Mouse (Mus musculus) midbrain, embryonic 13.5 days (tissue): ENCODE data around the gene Lclat1. TPM values are rescaled to one million over a fixed set of nuclear protein-coding genes. Genes with fewer than 3 reads are reported as not detected.
"Not testable (repeated sequence)": the region's sequence is repeated elsewhere in the genome, so short reads cannot be mapped to it uniquely, and the experiment has no call there.

ENCODE experiments used
- ATAC-seq: fragments of 200-750 bp; cut with Nextera tagmentation; 2 replicates; pipeline ENCODE4 v1.8.0; 2017; ENCODE audit warnings: mild to moderate bottlenecking, moderate TSS enrichment, moderate library complexity
- H3K27ac ChIP-seq: fragments of 300-500 bp; sonication (generic); 2 replicates; pipeline ENCODE4 v1.5.1; 2015; ENCODE audit warnings: inconsistent platforms, mild to moderate bottlenecking, moderate library complexity
- H3K27me3 ChIP-seq: fragments of 300-500 bp; sonication (generic); 2 replicates; pipeline ENCODE4 v1.6.1; 2015; ENCODE audit warnings: mild to moderate bottlenecking, inconsistent platforms
- H3K36me3 ChIP-seq: fragments of 300-500 bp; sonication (generic); 2 replicates; pipeline ENCODE4 v1.6.1; 2015; ENCODE audit warnings: mild to moderate bottlenecking, inconsistent platforms
- H3K4me1 ChIP-seq: fragments of 300-500 bp; sonication (generic); replicated peaks from 2 replicates; pipeline ENCODE4 v1.6.1; 2015; ENCODE audit warnings: inconsistent platforms
- H3K4me2 ChIP-seq: fragments of 300-500 bp; sonication (generic); replicated peaks from 2 replicates; pipeline ENCODE4 v1.6.1; 2015; ENCODE audit warnings: moderate library complexity, mild to moderate bottlenecking, inconsistent platforms
- H3K4me3 ChIP-seq: fragments of 300-500 bp; sonication (generic); replicated peaks from 2 replicates; pipeline ENCODE4 v1.5.1; 2015; ENCODE audit warnings: mild to moderate bottlenecking, inconsistent platforms
- H3K9ac ChIP-seq: fragments of 300-500 bp; sonication (generic); replicated peaks from 2 replicates; pipeline ENCODE4 v1.6.1; 2015; ENCODE audit warnings: mild to moderate bottlenecking, inconsistent platforms
- H3K9me3 ChIP-seq: fragments of 300-500 bp; sonication (generic); 2 replicates; pipeline ENCODE4 v1.6.1; 2016; ENCODE audit warnings: mild to moderate bottlenecking, inconsistent platforms
- WGBS: fragments of 180-500 bp; shearing (Covaris S2); methylation state at CpG from one replicate; pipeline ENCODE4 v1.1.7; 2015; 5-methylcytosine and 5-hydroxymethylcytosine counted together
- polyA plus RNA-seq: library from polyadenylated mRNA; unstranded; fragments of >200 nt; fragmentation: Nextera tagmentation; extraction: Ambion mirVana; gene quantifications from 2 replicates; pipeline ENCODE4 v1.2.1, GENCODE M21; 2015

Gene Lclat1
- polyA plus RNA-seq, 1 experiment from 2014 or later = 7.9 TPM

DNA sequence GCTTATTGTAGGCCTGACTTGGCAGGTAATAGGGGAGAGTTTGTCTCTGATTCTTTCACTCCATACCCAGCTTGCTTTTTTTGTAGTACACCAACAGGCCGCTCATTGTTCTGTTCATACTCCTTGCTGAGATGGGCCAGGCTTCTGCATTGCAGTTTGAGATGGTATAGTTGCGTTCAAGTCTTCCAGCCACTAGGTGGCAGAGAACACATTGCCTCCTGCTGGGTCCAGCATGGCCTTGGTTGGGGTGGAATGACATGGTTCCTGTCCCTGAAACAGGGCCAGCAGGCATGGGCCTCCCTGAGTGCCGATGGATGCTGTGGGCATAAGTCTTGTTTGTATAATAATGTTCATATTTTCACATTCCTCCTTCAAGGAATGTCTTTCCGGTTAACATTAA, 170.0 kb downstream of the Lclat1 start:
- H3K9me3 ChIP-seq = no peaks in the 10 kb centered on the region
- H3K9ac ChIP-seq = no peak overlapping the region
- no peak overlapping the region for H3K4me3 ChIP-seq
- ATAC-seq = no peak
- H3K4me2 ChIP-seq = no peak overlapping the region
- H3K27ac ChIP-seq = no peak overlapping the region
- H3K27me3 ChIP-seq = no peaks in the 10 kb centered on the region
- no peaks in the 10 kb centered on the region for H3K4me1 ChIP-seq
- no peaks in the 10 kb centered on the region for H3K36me3 ChIP-seq
- WGBS = 89% methylated on average over 4 of the region's 4 CpGs

DNA sequence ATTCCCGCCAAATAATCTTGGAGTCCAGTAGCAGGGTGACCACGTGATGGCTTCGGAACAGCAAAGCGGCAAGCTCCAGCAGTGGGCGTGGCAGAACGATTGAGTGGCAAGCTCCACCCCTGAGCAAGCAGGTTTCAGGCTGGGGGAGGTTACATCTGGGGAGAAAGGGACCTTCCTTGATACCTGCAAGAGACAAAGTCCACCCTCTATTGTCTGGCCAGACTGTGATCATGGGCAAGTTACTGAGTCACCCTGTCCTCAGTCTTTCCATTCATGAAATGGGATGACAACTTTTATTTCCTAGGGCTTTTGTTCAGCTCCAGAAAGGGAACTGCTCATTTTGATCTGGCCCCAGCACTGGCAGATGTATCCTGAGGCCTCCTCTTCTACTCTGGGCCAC, 174.9 kb downstream of the Lclat1 start:
- ATAC-seq, H3K4me3 ChIP-seq, H3K36me3 ChIP-seq, H3K4me1 ChIP-seq, H3K27ac ChIP-seq, H3K9me3 ChIP-seq, H3K27me3 ChIP-seq, H3K9ac ChIP-seq, H3K4me2 ChIP-seq: not testable (repeated sequence)
- 58% methylated on average over 6 of the region's 6 CpGs for WGBS

DNA sequence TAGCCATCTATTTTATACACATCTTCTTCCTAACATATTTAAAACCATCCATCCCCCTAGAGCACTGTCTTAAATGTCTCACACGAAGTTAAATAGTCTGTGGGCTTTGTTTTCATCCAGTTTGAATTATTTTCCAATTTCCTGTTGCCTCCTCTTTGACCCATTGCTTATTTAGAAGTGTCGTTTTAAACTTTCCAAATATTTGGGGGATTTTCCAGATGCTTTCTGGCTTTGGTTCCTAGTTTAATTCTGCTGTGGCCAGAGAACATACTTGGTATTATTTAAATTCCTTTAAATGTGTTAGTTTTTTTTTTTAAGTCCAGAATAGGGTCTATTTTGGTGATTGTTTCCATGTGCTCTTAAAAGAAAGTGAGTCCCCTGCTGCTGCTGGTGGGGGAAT, 176.5 kb downstream of the Lclat1 start:
- H3K4me1 ChIP-seq = no peaks in the 10 kb centered on the region
- no peak overlapping the region for H3K27ac ChIP-seq
- no peaks in the 10 kb centered on the region for H3K36me3 ChIP-seq
- H3K4me2 ChIP-seq = no peak overlapping the region
- no peaks in the 10 kb centered on the region for H3K9me3 ChIP-seq
- no peaks in the 10 kb centered on the region for H3K27me3 ChIP-seq
- no peak overlapping the region for H3K4me3 ChIP-seq
- no peak for ATAC-seq
- H3K9ac ChIP-seq = no peak overlapping the region
- 66% methylated on average over 2 of the region's 2 CpGs for WGBS

Other genes starting within 250 kb of the Lclat1 start
- 6.3 and 7.0 TPM in 2 replicates for gene Lbh, start 189.7 kb upstream of the Lclat1 start, polyA plus RNA-seq